Mouse (Mus musculus) urinary bladder, postnatal 14 days (tissue): Measurements from ENCODE around the gene Slc26a10.
A peak's percentile ranks its signal among the peaks of the same experiment; 100 is the strongest.
"Not testable (repeated sequence)": the region's sequence is repeated elsewhere in the genome, so short reads cannot be mapped to it uniquely, and the experiment has no call there.

Experiments
- DNase-seq: peaks from one replicate; pipeline ENCODE4 v3.0.0; 2021; ENCODE audit warnings: low spot score

The Slc26a10 gene

DNA sequence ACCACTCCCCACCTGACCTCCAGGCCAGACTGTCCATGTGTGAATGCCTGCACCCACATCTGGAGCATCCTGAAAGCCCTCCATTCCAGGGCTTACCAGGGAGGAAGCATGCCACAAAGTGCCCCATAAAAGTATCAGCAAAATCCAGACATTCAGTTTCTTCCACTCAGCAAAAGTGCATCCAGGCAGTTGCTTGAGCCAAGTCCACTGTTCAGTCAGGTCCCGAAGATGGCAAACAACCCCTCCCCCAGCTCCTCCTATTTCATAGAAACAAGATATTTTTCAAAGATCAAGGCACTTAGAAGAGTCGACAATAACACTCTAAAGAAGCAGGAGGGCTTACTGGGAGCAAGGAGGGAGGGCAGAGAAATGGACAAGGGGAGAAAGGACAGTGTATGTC lies 18.0 kb upstream of the Slc26a10 start:
- no peak for DNase-seq

GRCm38 (mm10) chr10:127197505-127198110 lies 17.2 kb upstream of the Slc26a10 start:
- DNase-seq: no peak

- DNase-seq: no peak
These were observed 16.7 kb upstream of the Slc26a10 start for GRCm38 (mm10) chr10:127197104-127197503.

DNA sequence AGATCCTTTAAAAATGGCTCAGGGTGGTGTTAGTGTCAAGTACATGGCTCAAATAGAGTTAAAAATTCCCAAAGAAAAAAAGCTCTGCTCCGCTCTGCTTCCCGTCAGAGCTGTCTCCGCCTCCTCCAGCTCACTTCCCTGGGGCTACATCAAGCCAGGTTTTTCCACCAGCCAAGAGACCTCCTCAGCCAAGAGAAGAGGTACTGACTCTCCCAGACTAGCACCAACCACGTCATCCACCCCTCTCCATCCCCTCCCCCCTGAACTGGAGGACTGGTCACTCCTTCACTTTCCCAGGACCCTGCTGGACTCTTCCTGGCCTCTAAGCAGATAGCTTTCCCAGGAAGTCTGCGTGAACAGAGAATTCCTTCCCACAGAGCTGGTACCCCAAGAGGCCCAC lies 15.9 kb upstream of the Slc26a10 start:
- peak; percentile 75 for DNase-seq

- peak; percentile 43 for DNase-seq
These were observed 15.1 kb upstream of the Slc26a10 start, which contains the start of gene Dtx3 for GRCm38 (mm10) chr10:127195328-127196129. Gene Dtx3, minus strand, starts transcription at chr10:127195728.

DNA sequence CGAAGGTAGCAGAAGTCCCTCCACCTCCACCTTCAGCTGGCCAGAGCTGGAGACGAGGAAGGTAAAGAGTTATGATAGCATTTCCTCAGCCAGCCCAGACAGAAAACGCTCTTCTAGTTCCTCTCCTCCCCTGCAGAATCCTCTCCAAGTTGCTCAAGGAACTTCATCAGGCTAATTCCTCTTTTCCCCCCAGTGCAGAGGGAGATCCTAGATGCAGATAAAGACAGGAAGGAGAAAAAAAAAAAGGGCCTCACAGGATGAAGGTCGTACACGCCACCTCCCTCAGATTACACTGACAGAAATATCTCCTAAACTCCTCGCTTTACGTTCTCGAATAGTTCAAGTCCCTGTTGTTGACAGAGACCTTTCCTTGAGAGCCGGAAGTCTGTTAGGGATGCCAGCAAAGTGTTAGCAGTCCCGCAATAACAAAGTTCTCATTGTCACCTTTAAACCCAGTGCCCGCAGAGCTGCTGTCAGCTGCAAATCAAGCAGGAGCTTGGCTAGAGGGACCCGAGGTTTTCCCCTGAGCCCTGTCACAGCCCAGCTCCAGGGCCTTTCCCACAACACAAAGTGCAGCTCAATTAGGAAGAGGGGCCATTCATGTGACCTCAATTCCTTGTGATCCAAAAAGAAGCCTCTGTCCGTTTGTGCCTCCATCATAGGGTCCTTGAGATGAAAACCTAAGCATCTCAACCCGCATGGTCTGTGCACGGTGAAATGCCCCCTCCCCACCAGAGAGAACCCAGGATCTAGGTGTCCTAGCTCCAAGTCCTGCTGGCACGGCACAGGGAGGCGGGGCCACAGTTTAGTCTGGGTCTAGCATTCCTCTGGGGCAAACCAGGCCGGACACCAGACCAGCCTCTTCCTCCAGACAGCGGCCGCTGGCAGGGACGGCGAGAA lies 14.2 kb upstream of the Slc26a10 start:
- DNase-seq: peak; percentile 76

GRCm38 (mm10) chr10:127193011-127193410 lies 12.6 kb upstream of the Slc26a10 start:
- no peak for DNase-seq

GRCm38 (mm10) chr10:127192057-127192328 lies 11.5 kb upstream of the Slc26a10 start:
- DNase-seq: not testable (repeated sequence)

- DNase-seq: no peak
These were observed 11.0 kb upstream of the Slc26a10 start for GRCm38 (mm10) chr10:127191191-127192056.

DNA sequence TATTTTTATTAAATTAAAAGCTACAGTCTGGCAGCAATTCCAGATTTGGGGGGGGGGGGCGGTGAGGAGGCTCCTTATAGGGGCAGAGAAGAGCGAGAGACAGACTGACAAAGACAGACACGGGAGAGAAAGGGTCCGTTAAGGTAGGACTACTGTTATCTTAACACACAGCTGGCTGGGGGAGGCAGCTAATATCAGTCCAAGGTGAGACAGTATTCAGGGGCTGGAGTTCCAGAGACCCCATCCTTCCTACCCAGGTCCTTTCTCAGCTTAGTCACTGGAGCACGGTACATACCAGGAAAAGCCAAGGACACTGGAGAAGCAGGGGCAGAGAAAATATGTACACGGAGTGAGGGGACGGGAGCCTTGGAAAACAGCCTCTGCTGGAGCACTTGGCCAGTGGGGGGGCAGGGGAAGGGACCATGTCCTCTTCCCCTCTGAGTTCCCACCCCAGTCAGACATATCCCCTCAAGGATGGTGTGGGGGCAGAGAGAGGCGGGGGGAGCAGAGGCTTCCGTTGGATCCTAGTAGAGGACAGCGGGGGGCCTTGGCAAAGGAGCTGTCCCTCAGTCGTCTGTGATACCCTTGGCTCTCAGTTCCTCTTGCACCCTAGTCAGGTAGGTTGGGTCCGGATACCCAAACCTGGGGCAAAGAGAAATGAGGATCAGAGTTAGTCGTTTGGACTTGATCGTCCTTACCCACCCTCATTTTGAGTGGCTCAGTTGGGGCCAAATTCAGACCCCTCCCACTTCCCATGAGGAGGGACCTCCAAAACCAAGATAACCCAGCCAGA lies 10.1 kb upstream of the Slc26a10 start:
- no peak for DNase-seq

GRCm38 (mm10) chr10:127189651-127190381 lies 9.4 kb upstream of the Slc26a10 start, which contains the start of gene Arhgef25:
Gene Arhgef25, minus strand, starts transcription at chr10:127190083.
- DNase-seq: peak; percentile 71

- peak; percentile 65 for DNase-seq
These were observed 8.7 kb upstream of the Slc26a10 start for GRCm38 (mm10) chr10:127189116-127189650.

DNA sequence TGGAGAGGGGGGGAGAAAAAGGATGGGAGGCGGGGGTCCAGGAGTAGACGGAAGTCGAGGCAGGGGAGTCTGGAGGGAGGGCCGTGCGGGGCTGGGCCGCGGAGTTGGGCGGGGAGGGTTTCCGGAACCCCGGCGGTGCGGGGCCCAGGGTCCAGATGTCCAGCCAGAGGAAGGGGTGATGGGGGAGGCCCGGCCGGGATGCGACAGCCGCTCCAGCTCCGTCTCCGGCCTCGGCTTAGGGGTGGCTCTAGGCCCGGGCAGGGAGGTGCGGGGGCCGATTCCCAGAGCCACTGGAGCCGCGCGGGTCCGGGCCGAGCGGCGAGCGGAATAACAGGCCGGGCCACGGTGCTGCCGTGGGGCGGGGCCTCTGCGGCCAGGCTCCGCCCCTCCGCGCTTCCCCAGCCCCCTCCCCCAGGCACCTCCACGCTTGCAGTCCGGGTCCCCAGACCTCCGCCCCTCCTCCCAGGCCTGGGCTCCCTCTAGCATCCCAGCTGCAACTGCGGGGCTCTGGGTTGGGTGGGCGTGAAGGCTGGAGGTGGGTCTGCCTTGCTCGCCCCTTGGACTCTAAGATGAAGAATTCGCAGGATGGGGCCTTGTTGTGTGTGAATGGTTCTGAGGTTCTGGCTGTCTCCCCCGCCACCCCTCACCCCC lies 8.1 kb upstream of the Slc26a10 start:
- DNase-seq: peak; percentile 64

DNA sequence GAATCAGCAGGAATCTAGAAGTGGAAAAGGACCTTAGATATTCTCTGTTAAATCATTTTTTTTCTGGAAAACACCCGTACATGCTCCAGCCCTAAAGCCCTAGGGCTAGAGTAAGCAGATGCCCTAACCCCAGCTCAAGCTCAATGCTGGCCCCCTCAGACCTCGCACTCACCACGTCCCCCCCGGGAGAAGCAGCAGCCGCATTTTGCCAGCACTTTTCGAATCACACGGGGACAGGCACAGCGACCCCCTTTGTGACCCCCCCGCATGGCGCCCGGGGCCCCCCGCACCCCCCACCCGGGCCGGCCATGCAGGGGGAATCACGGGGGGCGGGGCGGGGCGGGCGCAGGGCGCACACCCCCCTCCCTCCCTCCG lies 7.6 kb upstream of the Slc26a10 start:
- no peak for DNase-seq

DNA sequence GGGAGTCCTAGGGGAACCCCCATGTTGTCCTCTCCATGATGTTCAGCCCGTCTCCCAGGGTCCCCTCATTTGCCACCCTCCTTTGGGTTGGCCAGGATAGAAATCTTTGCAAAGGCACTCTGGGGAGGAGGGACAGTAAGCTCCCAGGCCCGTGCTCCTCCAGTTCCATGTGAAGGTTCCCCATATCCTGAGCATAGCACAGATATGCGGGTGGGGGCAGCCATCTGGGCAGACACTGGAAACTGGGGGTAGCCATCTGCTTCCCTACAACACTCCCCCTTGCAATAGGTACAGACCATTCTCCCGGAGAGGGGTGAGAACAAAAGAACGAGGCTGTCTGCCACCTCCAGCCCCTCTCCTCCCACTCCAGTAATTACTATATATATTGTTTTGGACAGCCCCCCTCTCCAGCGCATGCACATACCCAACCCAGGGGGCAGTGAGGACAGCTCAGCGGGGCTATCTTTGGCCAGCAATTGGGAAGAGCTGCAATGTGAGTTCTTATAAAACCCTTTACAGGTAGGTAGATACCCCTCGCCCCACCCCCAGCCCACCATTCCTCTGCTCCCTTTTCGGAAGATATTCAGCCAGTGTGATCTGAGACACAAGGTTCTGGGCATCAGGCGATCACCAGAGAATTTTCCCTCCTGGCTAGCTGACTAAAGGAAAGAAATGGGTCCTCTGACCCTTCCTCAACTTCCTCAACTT lies 7.1 kb upstream of the Slc26a10 start:
- DNase-seq: no peak

GRCm38 (mm10) chr10:127186451-127186850 lies 6.0 kb upstream of the Slc26a10 start:
- no peak for DNase-seq

- no peak for DNase-seq
These were observed 5.1 kb upstream of the Slc26a10 start for GRCm38 (mm10) chr10:127185506-127185905.

- no peak for DNase-seq
These were observed 4.7 kb upstream of the Slc26a10 start for GRCm38 (mm10) chr10:127185101-127185500.

- DNase-seq: peak; percentile 4
These were observed 3.3 kb upstream of the Slc26a10 start for GRCm38 (mm10) chr10:127183759-127184158.
